Mouse (Mus musculus) heart, postnatal 36 days (tissue): ENCODE measurements around the gene Tnnt3. TPM values are rescaled to one million over a fixed set of nuclear protein-coding genes. Genes with fewer than 3 reads are reported as not detected.

Experiments
- DNase-seq, 2 experiments: peaks; one replicate each; pipeline ENCODE4 v3.0.0; 2021 to 2022
- intact Hi-C: fragments of 180-260 bp; cut with DNase I; formaldehyde crosslinking; loops from one replicate; pipeline ENCODE4 v1.15.1; 2025
- total RNA-seq, 2 experiments: library from RNA; stranded (reverse); gene quantifications; 2 replicates each; pipeline ENCODE4 v1.2.3; 2021

Gene Tnnt3
- total RNA-seq, 2 experiments from 2014 or later, result 0.61 to 0.68 TPM

- DNase-seq, result no peak
- intact Hi-C loops, result no loop called here
These were observed 1.4 kb downstream of the Tnnt3 start for GRCm38 (mm10) chr7:142500032-142500431.

- intact Hi-C loops, result no loop called here
These were observed 4.6 kb downstream of the Tnnt3 start for GRCm38 (mm10) chr7:142503206-142503605.

GRCm38 (mm10) chr7:142505942-142506341, 7.3 kb downstream of the Tnnt3 start:
- DNase-seq, result no peak
- intact Hi-C loops, result no loop called here

More at GRCm38 (mm10) chr7:142503206-142503605, 4.6 kb downstream of the Tnnt3 start:
- no peak for DNase-seq

GRCm38 (mm10) chr7:142506501-142506900, 7.9 kb downstream of the Tnnt3 start:
- intact Hi-C loops, result no loop called here
- no peak for DNase-seq

GRCm38 (mm10) chr7:142507453-142507852, 8.8 kb downstream of the Tnnt3 start:
- no peak for DNase-seq
- intact Hi-C loops, result no loop called here

GRCm38 (mm10) chr7:142509518-142509917, 10.9 kb downstream of the Tnnt3 start:
- intact Hi-C loops, result no loop called here
- no peak for DNase-seq

GRCm38 (mm10) chr7:142510021-142510777, 11.6 kb downstream of the Tnnt3 start:
- no peak for DNase-seq

GRCm38 (mm10) chr7:142514048-142514447, 15.4 kb downstream of the Tnnt3 start:
- intact Hi-C loops, result no loop called here
- DNase-seq, result no peak

More at GRCm38 (mm10) chr7:142510021-142510777, 11.6 kb downstream of the Tnnt3 start:
- intact Hi-C loops, result no loop called here

- intact Hi-C loops, result no loop called here
- DNase-seq, result no peak
These were observed 17.8 kb downstream of the Tnnt3 start for GRCm38 (mm10) chr7:142516221-142516978.

GRCm38 (mm10) chr7:142517531-142517930, 18.9 kb downstream of the Tnnt3 start:
- intact Hi-C loops, result no loop called here
- no peak for DNase-seq

GRCm38 (mm10) chr7:142520331-142520730, 21.7 kb downstream of the Tnnt3 start:
- no peak for DNase-seq
- intact Hi-C loops, result no loop called here

GRCm38 (mm10) chr7:142522352-142522751, 23.7 kb downstream of the Tnnt3 start:
- intact Hi-C loops, result loop anchor here (1.0 kb wide), 2 partner anchors 58 to 153 kb away; no protein-coding TSS in a partner anchor
- peak; percentile 45 to 59 for DNase-seq

- intact Hi-C loops, result no loop called here
- no peak for DNase-seq
These were observed 24.8 kb downstream of the Tnnt3 start for GRCm38 (mm10) chr7:142523200-142523990.

GRCm38 (mm10) chr7:142525342-142526178, 26.9 kb downstream of the Tnnt3 start:
- intact Hi-C loops, result no loop called here
- no peak for DNase-seq

- intact Hi-C loops, result no loop called here
- no peak for DNase-seq
These were observed 30.7 kb downstream of the Tnnt3 start for GRCm38 (mm10) chr7:142529350-142529749.

- no peak for DNase-seq
- intact Hi-C loops, result no loop called here
These were observed 33.4 kb downstream of the Tnnt3 start for GRCm38 (mm10) chr7:142531973-142532521.

GRCm38 (mm10) chr7:142532671-142533058, 34.0 kb downstream of the Tnnt3 start, which contains the start of gene Mrpl23:
Gene Mrpl23, plus strand, starts transcription at chr7:142532686.
- no peak for DNase-seq
- intact Hi-C loops, result no loop called here

- intact Hi-C loops, result no loop called here
- DNase-seq, result peak; percentile 89 to 91
These were observed 34.6 kb downstream of the Tnnt3 start for GRCm38 (mm10) chr7:142533059-142533855.

GRCm38 (mm10) chr7:142535116-142535515, 36.5 kb downstream of the Tnnt3 start:
- intact Hi-C loops, result loop anchor here (5.0 kb wide), 1 partner anchor 137 kb away; no protein-coding TSS in a partner anchor

More at GRCm38 (mm10) chr7:142535116-142535515, 36.5 kb downstream of the Tnnt3 start:
- DNase-seq, result no peak
